Mouse (Mus musculus) lung, embryonic 14.5 days (tissue): Measurements from ENCODE around the gene Utp20. TPM values are rescaled to one million over a fixed set of nuclear protein-coding genes. Genes with fewer than 3 reads are reported as not detected.

Experiments
- ATAC-seq: fragments of 200-750 bp; cut with Nextera tagmentation; 2 replicates; pipeline ENCODE4 v1.8.0; 2017; ENCODE audit warnings: mild to moderate bottlenecking, moderate TSS enrichment, moderate library complexity; ENCODE audit not compliant: insufficient read depth
- DNase-seq: peaks from one replicate; pipeline ENCODE4 v3.0.0-alpha.2; 2015
- H3K27ac ChIP-seq: fragments of 300-500 bp; sonication (generic); 2 replicates; pipeline ENCODE4 v1.5.1; 2014; ENCODE audit warnings: low read depth, mild to moderate bottlenecking, moderate library complexity
- H3K27me3 ChIP-seq: fragments of 300-500 bp; sonication (generic); 2 replicates; pipeline ENCODE4 v1.6.1; 2014; ENCODE audit warnings: low read length, control low read depth; ENCODE audit not compliant: insufficient read depth
- H3K36me3 ChIP-seq: fragments of 300-500 bp; sonication (generic); 2 replicates; pipeline ENCODE4 v1.6.1; 2014; ENCODE audit warnings: control low read depth; ENCODE audit not compliant: insufficient read depth
- H3K4me1 ChIP-seq: fragments of 300-500 bp; sonication (generic); 2 replicates; pipeline ENCODE4 v1.6.1; 2014; ENCODE audit warnings: antibody characterized with exemption, control low read depth; ENCODE audit not compliant: insufficient read depth
- H3K4me2 ChIP-seq: fragments of 300-500 bp; sonication (generic); 2 replicates; pipeline ENCODE4 v1.6.1; 2014; ENCODE audit warnings: mild to moderate bottlenecking
- H3K4me3 ChIP-seq: fragments of 300-500 bp; sonication (generic); 2 replicates; pipeline ENCODE4 v1.5.1; 2014; ENCODE audit warnings: low read depth, low read length
- H3K9ac ChIP-seq: fragments of 300-500 bp; sonication (generic); 2 replicates; pipeline ENCODE4 v1.6.1; 2014
- H3K9me3 ChIP-seq: fragments of 300-500 bp; sonication (generic); 2 replicates; pipeline ENCODE4 v1.6.1; 2016; ENCODE audit warnings: low read depth, low read length, control low read depth
- CTCF ChIP-seq: IDR thresholded peaks from 2 replicates; pipeline ENCODE4 v1.5.1; 2016; ENCODE audit warnings: antibody characterized with exemption, low read depth
- WGBS: fragments of 180-500 bp; shearing (Covaris S2); extraction: QIAGEN DNeasy Blood & Tissue Kit; methylation state at CpG from one replicate; pipeline ENCODE4 v1.1.7; 2014; 5-methylcytosine and 5-hydroxymethylcytosine counted together
- polyA plus RNA-seq: library from polyadenylated mRNA; unstranded; fragments of >200 nt; fragmentation: Nextera tagmentation; extraction: Ambion mirVana; gene quantifications from 2 replicates; pipeline ENCODE4 v1.2.1, GENCODE M21; 2014

Utp20 gene
- 26.6 and 30.6 TPM in 2 replicates for polyA plus RNA-seq

GRCm38 (mm10) chr10:88826188-88826946, at the start of gene Utp20:
Gene Utp20 (minus strand): TSS chr10:88826804.
- peaks cover 4% of the 10 kb centered on the region; the same call in 1 of the 2 replicates for H3K4me1 ChIP-seq
- H3K4me2 ChIP-seq, result peak within 1 kb of the TSS; percentile 80
- no peaks in the 10 kb centered on the region for H3K9me3 ChIP-seq
- DNase-seq (peak; percentile 92), ATAC-seq (peak; percentile 100)
- peak within 1 kb of the TSS; percentile 60; the same call in 1 of the 2 replicates for H3K27ac ChIP-seq
- no peaks in the 10 kb centered on the region for H3K27me3 ChIP-seq
- under 1% methylated on average over 44 of the region's 44 CpGs for WGBS
- H3K4me3 ChIP-seq, result peak within 1 kb of the TSS; percentile 83
- no peak for TF ChIP-seq CTCF
- H3K9ac ChIP-seq, result peak within 1 kb of the TSS; percentile 68
- peaks cover 31% of the 10 kb centered on the region for H3K36me3 ChIP-seq

- no peak for ATAC-seq
- DNase-seq, result no peak
- WGBS, result 60% methylated on average over 5 of the region's 5 CpGs
- H3K4me3 ChIP-seq, result no peak overlapping the region
- H3K4me2 ChIP-seq, result no peak overlapping the region
- no peak overlapping the region for H3K9ac ChIP-seq
- H3K27me3 ChIP-seq, result no peaks in the 10 kb centered on the region
- no peaks in the 10 kb centered on the region for H3K4me1 ChIP-seq
- TF ChIP-seq CTCF, result no peak
- H3K27ac ChIP-seq, result no peak overlapping the region
- H3K9me3 ChIP-seq, result no peaks in the 10 kb centered on the region
- no peaks in the 10 kb centered on the region for H3K36me3 ChIP-seq
Measured at GRCm38 (mm10) chr10:88874870-88875269, 48.3 kb upstream of the Utp20 start.

- Histone ChIP-seq H3K27ac (no peak overlapping the region), H3K9ac (no peak overlapping the region), H3K27me3 (no peaks in the 10 kb centered on the region), H3K4me3 (no peak overlapping the region), H3K36me3 (no peaks in the 10 kb centered on the region), H3K4me1 (no peaks in the 10 kb centered on the region), H3K9me3 (no peaks in the 10 kb centered on the region), H3K4me2 (no peak overlapping the region)
- WGBS, result 66% methylated on average over 2 of the region's 2 CpGs
- no peak for TF ChIP-seq CTCF
- DNase-seq, result no peak
- ATAC-seq, result no peak
Measured at GRCm38 (mm10) chr10:88866017-88866416, 39.4 kb upstream of the Utp20 start.

GRCm38 (mm10) chr10:88862293-88862692, 35.7 kb upstream of the Utp20 start:
- WGBS, result 86% methylated on average over 5 of the region's 5 CpGs
- Histone ChIP-seq H3K27ac (no peak overlapping the region), H3K4me1 (no peaks in the 10 kb centered on the region), H3K36me3 (no peaks in the 10 kb centered on the region), H3K4me3 (no peak overlapping the region), H3K27me3 (no peaks in the 10 kb centered on the region), H3K9me3 (no peaks in the 10 kb centered on the region), H3K4me2 (no peak overlapping the region), H3K9ac (no peak overlapping the region)
- TF ChIP-seq CTCF, result no peak
- DNase-seq, result no peak
- no peak for ATAC-seq

GRCm38 (mm10) chr10:88861416-88861815, 34.8 kb upstream of the Utp20 start:
- DNase-seq (no peak), ATAC-seq (no peak)
- Histone ChIP-seq H3K27me3 (no peaks in the 10 kb centered on the region), H3K4me2 (no peak overlapping the region), H3K4me1 (no peaks in the 10 kb centered on the region), H3K27ac (no peak overlapping the region), H3K4me3 (no peak overlapping the region), H3K9ac (no peak overlapping the region), H3K36me3 (no peaks in the 10 kb centered on the region), H3K9me3 (no peaks in the 10 kb centered on the region)
- no peak for TF ChIP-seq CTCF

GRCm38 (mm10) chr10:88860911-88861310, 34.3 kb upstream of the Utp20 start:
- H3K4me1 ChIP-seq, result no peaks in the 10 kb centered on the region
- WGBS, result 67% methylated on average over 3 of the region's 3 CpGs
- no peak overlapping the region for H3K4me3 ChIP-seq
- H3K9ac ChIP-seq, result no peak overlapping the region
- no peak overlapping the region for H3K27ac ChIP-seq
- ATAC-seq, result no peak
- H3K9me3 ChIP-seq, result no peaks in the 10 kb centered on the region
- no peak for DNase-seq
- H3K27me3 ChIP-seq, result no peaks in the 10 kb centered on the region
- H3K4me2 ChIP-seq, result no peak overlapping the region
- no peaks in the 10 kb centered on the region for H3K36me3 ChIP-seq
- no peak for TF ChIP-seq CTCF

- no peak overlapping the region for H3K4me3 ChIP-seq
- no peak overlapping the region for H3K4me2 ChIP-seq
- ATAC-seq, result no peak
- no peaks in the 10 kb centered on the region for H3K4me1 ChIP-seq
- no peak overlapping the region for H3K9ac ChIP-seq
- H3K9me3 ChIP-seq, result no peaks in the 10 kb centered on the region
- no peaks in the 10 kb centered on the region for H3K27me3 ChIP-seq
- no peak for TF ChIP-seq CTCF
- no peak overlapping the region for H3K27ac ChIP-seq
- DNase-seq, result no peak
- H3K36me3 ChIP-seq, result no peaks in the 10 kb centered on the region
- WGBS, result 83% methylated on average over 7 of the region's 7 CpGs
Measured at GRCm38 (mm10) chr10:88853326-88853725, 26.7 kb upstream of the Utp20 start.

GRCm38 (mm10) chr10:88849976-88850375, 23.4 kb upstream of the Utp20 start:
- Histone ChIP-seq H3K9me3 (no peaks in the 10 kb centered on the region), H3K36me3 (no peaks in the 10 kb centered on the region), H3K4me2 (no peak overlapping the region), H3K4me1 (no peaks in the 10 kb centered on the region), H3K9ac (no peak overlapping the region), H3K27ac (no peak overlapping the region), H3K27me3 (no peaks in the 10 kb centered on the region), H3K4me3 (no peak overlapping the region)
- WGBS, result 79% methylated on average over 4 of the region's 4 CpGs
- TF ChIP-seq CTCF, result no peak
- ATAC-seq (no peak), DNase-seq (no peak)
